Comparison of ENCODE assay signal across 7 mouse cellular contexts in genomic region chr6:91729677-91730127, GRCm38 (mm10). TPM values are rescaled to one million over a fixed set of nuclear protein-coding genes. Genes with fewer than 3 reads are reported as not detected.
DNase-seq lines count a peak whose midpoint lies in the region; ATAC-seq and TF ChIP-seq lines count a peak whose summit lies in the region.

No protein-coding gene starts in this region.

- peak; percentile 74 for ATAC-seq in embryonic facial prominence, embryonic 14.5 days (ENCODE audit: low read depth)
- ATAC-seq in lung, embryonic 14.5 days (ENCODE audit: insufficient read depth) = peak; percentile 82

- TF ChIP-seq POLR2A in kidney, adult 2 months (IDR thresholded peaks at IDR 0.05; ENCODE audit: low read depth, low read length) = no peak

- no peak overlapping the region for H3K4me2 ChIP-seq in embryonic facial prominence, embryonic 14.5 days (ENCODE audit: low read depth, low read length)
- H3K4me2 ChIP-seq in lung, embryonic 14.5 days = no peak overlapping the region

- no peaks in the 10 kb centered on the region for H3K9me3 ChIP-seq in embryonic facial prominence, embryonic 14.5 days (ENCODE audit: control insufficient read depth, low read length)
- no peaks in the 10 kb centered on the region for H3K9me3 ChIP-seq in heart, embryonic 10.5 days
- no peaks in the 10 kb centered on the region for H3K9me3 ChIP-seq in lung, embryonic 14.5 days (ENCODE audit: low read depth, low read length)

- no peak overlapping the region for H3K4me3 ChIP-seq in embryonic facial prominence, embryonic 14.5 days (ENCODE audit: low read depth, low read length)
- H3K4me3 ChIP-seq in heart, embryonic 10.5 days = no peak overlapping the region
- H3K4me3 ChIP-seq in kidney, adult 2 months (ENCODE audit: insufficient read depth, low read depth, low read length) = no peak overlapping the region
- no peak overlapping the region for H3K4me3 ChIP-seq in lung, embryonic 14.5 days (ENCODE audit: low read depth, low read length)

- no peaks in the 10 kb centered on the region for H3K27me3 ChIP-seq in embryonic facial prominence, embryonic 14.5 days (replicated peaks; ENCODE audit: control insufficient read depth, insufficient read depth, low read length)
- H3K27me3 ChIP-seq in heart, embryonic 10.5 days (ENCODE audit: insufficient read depth, poor library complexity, severe bottlenecking) = no peaks in the 10 kb centered on the region
- no peaks in the 10 kb centered on the region for H3K27me3 ChIP-seq in kidney, adult 2 months (replicated peaks; ENCODE audit: control insufficient read depth, insufficient read depth, low read length)
- no peaks in the 10 kb centered on the region for H3K27me3 ChIP-seq in lung, embryonic 14.5 days (ENCODE audit: insufficient read depth, low read length)

- H3K36me3 ChIP-seq in embryonic facial prominence, embryonic 14.5 days (ENCODE audit: control insufficient read depth, insufficient read depth, low read length) = peaks cover 68% of the 10 kb centered on the region
- H3K36me3 ChIP-seq in heart, embryonic 10.5 days = peaks cover 90% of the 10 kb centered on the region
- peaks cover 5% of the 10 kb centered on the region for H3K36me3 ChIP-seq in kidney, adult 2 months (ENCODE audit: control insufficient read depth, insufficient read depth, low read length)
- peaks cover 50% of the 10 kb centered on the region for H3K36me3 ChIP-seq in lung, embryonic 14.5 days (ENCODE audit: insufficient read depth)

- no peak for TF ChIP-seq CTCF in kidney, adult 2 months (conservative IDR thresholded peaks at IDR 0.05; ENCODE audit: insufficient read depth, insufficient read length, low read depth, low read length)
- TF ChIP-seq CTCF in lung, embryonic 14.5 days (IDR thresholded peaks at IDR 0.05; ENCODE audit: low read depth) = no peak

- WGBS in embryonic facial prominence, embryonic 14.5 days = 19% methylated on average over 12 of the region's 12 CpGs
- WGBS in heart, embryonic 10.5 days = 57% methylated on average over 12 of the region's 12 CpGs
- WGBS in kidney, adult 2 months = 20% methylated on average over 12 of the region's 12 CpGs
- 13% methylated on average over 12 of the region's 12 CpGs for WGBS in lung, embryonic 14.5 days

- DNase-seq in adrenal gland, postnatal 25 days = peak; percentile 56
- peak; percentile 87 for DNase-seq in embryonic facial prominence, embryonic 14.5 days (ENCODE audit: low spot score)
- DNase-seq in heart, embryonic 10.5 days (ENCODE audit: low spot score) = no peak
- DNase-seq in kidney, adult 2 months = peak; percentile 92
- DNase-seq in lung, embryonic 14.5 days = peak; percentile 83
- peak; percentile 77 for DNase-seq in ovary, postnatal 14 days (ENCODE audit: low spot score)
- no peak for DNase-seq in T-cell, adult 2 months (ENCODE audit: low spot score)

- H3K27ac ChIP-seq in embryonic facial prominence, embryonic 14.5 days (replicated peaks; ENCODE audit: low read depth, low read length) = peak overlapping the region; percentile 24
- H3K27ac ChIP-seq in heart, embryonic 10.5 days = peak overlapping the region; percentile 52; the same call in 1 of the 2 replicates
- H3K27ac ChIP-seq in kidney, adult 2 months (ENCODE audit: insufficient read depth, low read depth, low read length) = peak overlapping the region; percentile 18; the same call in 1 of the 2 replicates
- H3K27ac ChIP-seq in lung, embryonic 14.5 days (ENCODE audit: low read depth) = peak overlapping the region; percentile 68

- peaks cover 13% of the 10 kb centered on the region for H3K4me1 ChIP-seq in embryonic facial prominence, embryonic 14.5 days (ENCODE audit: control insufficient read depth, insufficient read depth, low read length)
- peaks cover 26% of the 10 kb centered on the region for H3K4me1 ChIP-seq in heart, embryonic 10.5 days
- peaks cover 32% of the 10 kb centered on the region for H3K4me1 ChIP-seq in kidney, adult 2 months (ENCODE audit: control insufficient read depth, insufficient read depth, low read length)
- H3K4me1 ChIP-seq in lung, embryonic 14.5 days (ENCODE audit: insufficient read depth) = peaks cover 19% of the 10 kb centered on the region; the same call in 1 of the 2 replicates

- no peak overlapping the region for H3K9ac ChIP-seq in embryonic facial prominence, embryonic 14.5 days (ENCODE audit: low read depth, low read length)
- H3K9ac ChIP-seq in lung, embryonic 14.5 days = no peak overlapping the region

RNA-seq across cellular contexts. Expression of gene Slc6a6, which starts 45.8 kb away (rescaled TPM):
- total RNA-seq in adrenal gland, postnatal 25 days (2021) = 598 and 906 TPM in 2 replicates
- 40.8 and 47.5 TPM in 2 replicates for polyA plus RNA-seq in embryonic facial prominence, embryonic 14.5 days (2014; fragmentation: Nextera tagmentation; extraction: Ambion mirVana)
- 56.6 and 69.3 TPM in 2 replicates for polyA plus RNA-seq in heart, embryonic 10.5 days (2016; fragmentation: Nextera tagmentation; extraction: Ambion mirVana)
- polyA plus RNA-seq in kidney, adult 2 months (2012; rRNA removed) = 277 and 336 TPM in 2 replicates
- polyA plus RNA-seq in lung, embryonic 14.5 days (2014; fragmentation: Nextera tagmentation; extraction: Ambion mirVana) = 47.6 and 50.7 TPM in 2 replicates

Comparison
In these comparisons a context has a peak if more than half of its experiments do, and no peak if none do; other contexts are left out.
1. DNase-seq: peak in adrenal gland, postnatal 25 days (single experiment), embryonic facial prominence, embryonic 14.5 days (single experiment), kidney, adult 2 months (single experiment), lung, embryonic 14.5 days (single experiment) and ovary, postnatal 14 days (single experiment); none in heart, embryonic 10.5 days (single experiment) and T-cell, adult 2 months (single experiment).
2. H3K27ac ChIP-seq: peak in every context shown above with its lines; median percentile 68 in lung, embryonic 14.5 days; 52 in heart, embryonic 10.5 days; 24 in embryonic facial prominence, embryonic 14.5 days; 18 in kidney, adult 2 months.